In genomic region chr5:143311886-143312285, GRCm38 (mm10) we compare ENCODE assay signal across 9 mouse cellular contexts. TPM values are rescaled to one million over a fixed set of nuclear protein-coding genes. Genes with fewer than 3 reads are reported as not detected.
DNase-seq lines count a peak whose midpoint lies in the region; ATAC-seq and TF ChIP-seq lines count a peak whose summit lies in the region.
"Had no signal": no experiment of that assay in that cellular context is flagged by ENCODE, and none has a peak within 500 bp of the region (broad histone marks: within the 10 kb centered on the region; RNA-seq: fewer than 3 reads in every experiment).

No protein-coding gene starts in this region.

- TF ChIP-seq CTCF in olfactory bulb, adult 2 months (IDR thresholded peaks at IDR 0.05; ENCODE audit: insufficient read depth, low read depth, low read length), result peak; percentile 37; the same call in 1 of the 2 replicates
- peak; percentile 83; the same call in 1 of the 2 replicates for TF ChIP-seq CTCF in thymus, adult 2 months (IDR thresholded peaks at IDR 0.05; ENCODE audit: borderline replicate concordance, control insufficient read depth, extremely low read depth, insufficient read depth, low read length, poor library complexity)

- DNase-seq in liver, result peak; percentile 88
- DNase-seq in adrenal gland, postnatal 14 days, result peak; percentile 83
- peak; percentile 84 for DNase-seq in embryonic facial prominence, embryonic 10.5 days (ENCODE audit: low spot score)
- peak; percentile 77 for DNase-seq in hindbrain, embryonic 14.5 days (ENCODE audit: low spot score)
- peak; percentile 80 for DNase-seq in left cerebral cortex, postnatal 4 days
- DNase-seq in thymus, adult 2 months, result peak; percentile 81

- no peak for TF ChIP-seq POLR2A in olfactory bulb, adult 2 months (IDR thresholded peaks at IDR 0.05; ENCODE audit: insufficient read depth, low read depth, low read length)
- no peak for TF ChIP-seq POLR2A in thymus, adult 2 months (IDR thresholded peaks at IDR 0.05; ENCODE audit: control insufficient read depth, extremely low read depth, insufficient read depth, low read length, poor library complexity)

- H3K4me3 ChIP-seq in liver, embryonic 12.5 days, result no peak overlapping the region
- H3K4me3 ChIP-seq in embryonic facial prominence, embryonic 10.5 days, result peak overlapping the region; percentile 23; the same call in 1 of the 2 replicates
- H3K4me3 ChIP-seq in hindbrain, embryonic 14.5 days (replicated peaks; ENCODE audit: low read length), result no peak overlapping the region
- no peak overlapping the region for H3K4me3 ChIP-seq in olfactory bulb, adult 2 months (ENCODE audit: insufficient read depth, low read depth, low read length)
- no peak overlapping the region for H3K4me3 ChIP-seq in thymus, adult 2 months (ENCODE audit: control insufficient read depth, insufficient read depth, low read length)

- no peak for ATAC-seq in liver, embryonic 12.5 days
- ATAC-seq in hindbrain, embryonic 14.5 days (ENCODE audit: low FRiP score), result no peak

- H3K27me3 ChIP-seq in liver, embryonic 12.5 days (replicated peaks), result no peaks in the 10 kb centered on the region
- no peaks in the 10 kb centered on the region for H3K27me3 ChIP-seq in embryonic facial prominence, embryonic 10.5 days (replicated peaks; ENCODE audit: low read depth, poor library complexity, severe bottlenecking)
- no peaks in the 10 kb centered on the region for H3K27me3 ChIP-seq in hindbrain, embryonic 14.5 days (ENCODE audit: control insufficient read depth, insufficient read depth, low read length)
- no peaks in the 10 kb centered on the region for H3K27me3 ChIP-seq in thymus, adult 2 months (ENCODE audit: control insufficient read depth, insufficient read depth, low read length)

- H3K27ac ChIP-seq in liver, embryonic 12.5 days, result no peak overlapping the region
- H3K27ac ChIP-seq in embryonic facial prominence, embryonic 10.5 days (replicated peaks), result no peak overlapping the region
- no peak overlapping the region for H3K27ac ChIP-seq in hindbrain, embryonic 14.5 days
- no peak overlapping the region for H3K27ac ChIP-seq in olfactory bulb, adult 2 months (ENCODE audit: insufficient read depth, low read depth, low read length)
- H3K27ac ChIP-seq in thymus, adult 2 months (ENCODE audit: control insufficient read depth, insufficient read depth, low read length), result no peak overlapping the region

- no peak overlapping the region for H3K9ac ChIP-seq in liver, embryonic 12.5 days
- H3K9ac ChIP-seq in hindbrain, embryonic 14.5 days, result no peak overlapping the region

- H3K4me1 ChIP-seq in liver, embryonic 12.5 days, result peaks cover 52% of the 10 kb centered on the region
- H3K4me1 ChIP-seq in embryonic facial prominence, embryonic 10.5 days, result peaks cover 24% of the 10 kb centered on the region
- peaks cover 17% of the 10 kb centered on the region for H3K4me1 ChIP-seq in hindbrain, embryonic 14.5 days (replicated peaks; ENCODE audit: control insufficient read depth, insufficient read depth, low read length)
- peaks cover 22% of the 10 kb centered on the region for H3K4me1 ChIP-seq in olfactory bulb, adult 2 months (ENCODE audit: control insufficient read depth, insufficient read depth, low read length)
- H3K4me1 ChIP-seq in thymus, adult 2 months (replicated peaks; ENCODE audit: control insufficient read depth, insufficient read depth, low read length), result peaks cover 14% of the 10 kb centered on the region

- intact Hi-C loops in left cerebral cortex, postnatal 4 days (cut with DNase I), result no loop called here

- 52% methylated on average over 8 of the region's 8 CpGs for WGBS in liver, embryonic 12.5 days (ENCODE audit: insufficient replicate concordance)
- 77% methylated on average over 8 of the region's 8 CpGs for WGBS in embryonic facial prominence, embryonic 10.5 days
- WGBS in hindbrain, embryonic 14.5 days, result 59% methylated on average over 8 of the region's 8 CpGs
- WGBS in olfactory bulb, adult 2 months, result 59% methylated on average over 8 of the region's 8 CpGs
- 62% methylated on average over 8 of the region's 8 CpGs for WGBS in thymus, adult 2 months

- peaks cover 81% of the 10 kb centered on the region for H3K36me3 ChIP-seq in liver, embryonic 12.5 days
- peaks cover 79% of the 10 kb centered on the region for H3K36me3 ChIP-seq in embryonic facial prominence, embryonic 10.5 days (replicated peaks)
- peaks cover 68% of the 10 kb centered on the region for H3K36me3 ChIP-seq in hindbrain, embryonic 14.5 days (replicated peaks; ENCODE audit: control insufficient read depth, insufficient read depth)
- peaks cover 48% of the 10 kb centered on the region for H3K36me3 ChIP-seq in thymus, adult 2 months (ENCODE audit: control insufficient read depth, insufficient read depth, low read length)

- H3K9me3 ChIP-seq in liver, embryonic 12.5 days (replicated peaks), result no peaks in the 10 kb centered on the region
- H3K9me3 ChIP-seq in embryonic facial prominence, embryonic 10.5 days, result no peaks in the 10 kb centered on the region
- no peaks in the 10 kb centered on the region for H3K9me3 ChIP-seq in hindbrain, embryonic 14.5 days (ENCODE audit: control insufficient read depth, low read length)

- H3K4me2 ChIP-seq in liver, embryonic 12.5 days, result no peak overlapping the region
- no peak overlapping the region for H3K4me2 ChIP-seq in hindbrain, embryonic 14.5 days (replicated peaks)

RNA-seq across cellular contexts. Expression of gene E130309D02Rik, which starts 3.3 kb away (rescaled TPM):
- polyA plus RNA-seq in liver, embryonic 12.5 days (2016; fragmentation: Nextera tagmentation; extraction: Ambion mirVana), result 43.6 and 44.8 TPM in 2 replicates
- total RNA-seq in adrenal gland, postnatal 14 days (2021), result 24.5 and 26.4 TPM in 2 replicates
- 62.1 and 65.4 TPM in 2 replicates for polyA plus RNA-seq in embryonic facial prominence, embryonic 10.5 days (2016; fragmentation: Nextera tagmentation; extraction: Ambion mirVana)
- 24.6 and 25.4 TPM in 2 replicates for polyA plus RNA-seq in hindbrain, embryonic 14.5 days (2014; fragmentation: Nextera tagmentation; extraction: Ambion mirVana)
- total RNA-seq in left cerebral cortex, postnatal 4 days (2021), result 10 to 100 TPM; 26.0 to 29.9 TPM
- not detected in 2 replicates for polyA plus RNA-seq in olfactory bulb, adult 2 months (2012; ENCODE audit: insufficient read depth, insufficient read length, low replicate concordance, missing spikeins)
- polyA plus RNA-seq in thymus, adult 2 months (2012; rRNA removed), result 65.3 and 83.7 TPM in 2 replicates

RNA-seq across cellular contexts. Expression of gene Zdhhc4, which starts 17.2 kb away (rescaled TPM):
- polyA plus RNA-seq in liver, embryonic 12.5 days (2016; fragmentation: Nextera tagmentation; extraction: Ambion mirVana), result 41.9 and 42.9 TPM in 2 replicates
- 52.0 and 52.5 TPM in 2 replicates for total RNA-seq in adrenal gland, postnatal 14 days (2021)
- polyA plus RNA-seq in embryonic facial prominence, embryonic 10.5 days (2016; fragmentation: Nextera tagmentation; extraction: Ambion mirVana), result 71.0 and 77.2 TPM in 2 replicates
- polyA plus RNA-seq in hindbrain, embryonic 14.5 days (2014; fragmentation: Nextera tagmentation; extraction: Ambion mirVana), result 72.2 and 78.1 TPM in 2 replicates
- 10 to 100 TPM; 37.9 to 44.8 TPM for total RNA-seq in left cerebral cortex, postnatal 4 days (2021)
- not detected in 2 replicates for polyA plus RNA-seq in olfactory bulb, adult 2 months (2012; ENCODE audit: insufficient read depth, insufficient read length, low replicate concordance, missing spikeins)
- 117 and 118 TPM in 2 replicates for polyA plus RNA-seq in thymus, adult 2 months (2012; rRNA removed)

RNA-seq across cellular contexts. Expression of gene Zfp853, which starts 18.5 kb away (rescaled TPM):
- polyA plus RNA-seq in liver, embryonic 12.5 days (2016; fragmentation: Nextera tagmentation; extraction: Ambion mirVana), result not detected in 2 replicates
- 0.41 and 0.83 TPM in 2 replicates for total RNA-seq in adrenal gland, postnatal 14 days (2021)
- not detected in 2 replicates for polyA plus RNA-seq in embryonic facial prominence, embryonic 10.5 days (2016; fragmentation: Nextera tagmentation; extraction: Ambion mirVana)
- 0.23 and 0.43 TPM in 2 replicates for polyA plus RNA-seq in hindbrain, embryonic 14.5 days (2014; fragmentation: Nextera tagmentation; extraction: Ambion mirVana)
- total RNA-seq in left cerebral cortex, postnatal 4 days (2021), result 10 to 100 TPM in 1 of 2 experiments, 1 to 10 TPM in 1; 8.5 to 10.1 TPM
- polyA plus RNA-seq in olfactory bulb, adult 2 months (2012; ENCODE audit: insufficient read depth, insufficient read length, low replicate concordance, missing spikeins), result not detected in 2 replicates
- 0.96 and 1.0 TPM in 2 replicates for polyA plus RNA-seq in thymus, adult 2 months (2012; rRNA removed)
- polyA plus RNA-seq: heart, embryonic 14.5 days had no signal

RNA-seq across cellular contexts. Expression of gene Zfp316, which starts 42.1 kb away (rescaled TPM):
- 0.78 and 1.0 TPM in 2 replicates for polyA plus RNA-seq in liver, embryonic 12.5 days (2016; fragmentation: Nextera tagmentation; extraction: Ambion mirVana)
- 6.9 and 7.6 TPM in 2 replicates for total RNA-seq in adrenal gland, postnatal 14 days (2021)
- polyA plus RNA-seq in embryonic facial prominence, embryonic 10.5 days (2016; fragmentation: Nextera tagmentation; extraction: Ambion mirVana), result 3.1 and 3.5 TPM in 2 replicates
- polyA plus RNA-seq in hindbrain, embryonic 14.5 days (2014; fragmentation: Nextera tagmentation; extraction: Ambion mirVana), result 5.5 and 6.4 TPM in 2 replicates
- total RNA-seq in left cerebral cortex, postnatal 4 days (2021), result 10 to 100 TPM; 29.5 to 30.2 TPM
- polyA plus RNA-seq in olfactory bulb, adult 2 months (2012; ENCODE audit: insufficient read depth, insufficient read length, low replicate concordance, missing spikeins), result not detected in 2 replicates
- polyA plus RNA-seq in thymus, adult 2 months (2012; rRNA removed), result 3.6 and 4.0 TPM in 2 replicates

RNA-seq across cellular contexts. Expression of gene Grid2ip, which starts 45.3 kb away (rescaled TPM):
- 0.04 TPM in 1 of 2 replicates, not detected in the other for polyA plus RNA-seq in liver, embryonic 12.5 days (2016; fragmentation: Nextera tagmentation; extraction: Ambion mirVana)
- total RNA-seq in adrenal gland, postnatal 14 days (2021), result 0.41 and 0.68 TPM in 2 replicates
- polyA plus RNA-seq in embryonic facial prominence, embryonic 10.5 days (2016; fragmentation: Nextera tagmentation; extraction: Ambion mirVana), result 0.09 and 0.14 TPM in 2 replicates
- polyA plus RNA-seq in hindbrain, embryonic 14.5 days (2014; fragmentation: Nextera tagmentation; extraction: Ambion mirVana), result 0.25 and 0.60 TPM in 2 replicates
- 1 to 10 TPM; 3.7 to 4.1 TPM for total RNA-seq in left cerebral cortex, postnatal 4 days (2021)
- not detected in 2 replicates for polyA plus RNA-seq in olfactory bulb, adult 2 months (2012; ENCODE audit: insufficient read depth, insufficient read length, low replicate concordance, missing spikeins)
- 0.06 and 0.26 TPM in 2 replicates for polyA plus RNA-seq in thymus, adult 2 months (2012; rRNA removed)

Comparison
In these comparisons a context has a peak if more than half of its experiments do, and no peak if none do; other contexts are left out.
1. RNA of gene E130309D02Rik, which starts 3.3 kb away (polyA plus RNA-seq): 65.3 to 83.7 TPM in thymus, adult 2 months, 62.1 to 65.4 TPM in embryonic facial prominence, embryonic 10.5 days, 43.6 to 44.8 TPM in liver, embryonic 12.5 days and 24.6 to 25.4 TPM in hindbrain, embryonic 14.5 days; not detected in olfactory bulb, adult 2 months; every median in the first group is over 10 times any median in the second.
2. RNA of gene Zdhhc4, which starts 17.2 kb away (polyA plus RNA-seq): 117 to 118 TPM in thymus, adult 2 months, 72.2 to 78.1 TPM in hindbrain, embryonic 14.5 days, 71.0 to 77.2 TPM in embryonic facial prominence, embryonic 10.5 days and 41.9 to 42.9 TPM in liver, embryonic 12.5 days; not detected in olfactory bulb, adult 2 months; every median in the first group is over 10 times any median in the second.
3. Peak in every context shown above with its lines, with median percentiles within 50 percentile points of each other: DNase-seq.